Mouse (Mus musculus): ENCODE data around the gene Ushbp1.

Ushbp1 gene

GRCm38 (mm10) chr8:71394481-71394880, 1.1 kb downstream of the Ushbp1 start:
- DNase-seq (ENCODE audit: extremely low read depth, low read depth): no peak

- peak; percentile 49 for DNase-seq (ENCODE audit: extremely low read depth, low read depth)
Measured at GRCm38 (mm10) chr8:71392871-71393270, 2.7 kb downstream of the Ushbp1 start.

- no peak for DNase-seq (ENCODE audit: extremely low read depth, low read depth)
Measured at GRCm38 (mm10) chr8:71392391-71392790, 3.2 kb downstream of the Ushbp1 start.

GRCm38 (mm10) chr8:71391696-71392095, 3.9 kb downstream of the Ushbp1 start:
- DNase-seq (ENCODE audit: extremely low read depth, low read depth): no peak

GRCm38 (mm10) chr8:71388267-71388666, 7.3 kb downstream of the Ushbp1 start:
- DNase-seq (ENCODE audit: extremely low read depth, low read depth): no peak

GRCm38 (mm10) chr8:71385212-71385835, 10.3 kb downstream of the Ushbp1 start:
- no peak for DNase-seq (ENCODE audit: extremely low read depth, low read depth)

- no peak for DNase-seq (ENCODE audit: extremely low read depth, low read depth)
Measured at GRCm38 (mm10) chr8:71383860-71384259, 11.7 kb downstream of the Ushbp1 start.

- no peak for DNase-seq (ENCODE audit: extremely low read depth, low read depth)
Measured at GRCm38 (mm10) chr8:71383396-71383795, 12.2 kb downstream of the Ushbp1 start.

GRCm38 (mm10) chr8:71381971-71382961, 13.3 kb downstream of the Ushbp1 start:
- DNase-seq (ENCODE audit: extremely low read depth, low read depth): no peak

- DNase-seq (ENCODE audit: extremely low read depth, low read depth): no peak
Measured at GRCm38 (mm10) chr8:71381421-71381970, 14.1 kb downstream of the Ushbp1 start, which contains the start of gene Nr2f6. TSS of gene Nr2f6 (minus strand) at chr8:71381960.

- DNase-seq (ENCODE audit: extremely low read depth, low read depth): no peak
Measured at GRCm38 (mm10) chr8:71380178-71381171, 15.1 kb downstream of the Ushbp1 start.

- no peak for DNase-seq (ENCODE audit: extremely low read depth, low read depth)
Measured at GRCm38 (mm10) chr8:71379512-71380075, 16.0 kb downstream of the Ushbp1 start.

- DNase-seq (ENCODE audit: extremely low read depth, low read depth): no peak
Measured at GRCm38 (mm10) chr8:71379008-71379407, 16.6 kb downstream of the Ushbp1 start.

GRCm38 (mm10) chr8:71376423-71377030, 19.1 kb downstream of the Ushbp1 start:
- no peak for DNase-seq (ENCODE audit: extremely low read depth, low read depth)

- no peak for DNase-seq (ENCODE audit: extremely low read depth, low read depth)
Measured at GRCm38 (mm10) chr8:71375581-71376422, 19.8 kb downstream of the Ushbp1 start.

GRCm38 (mm10) chr8:71374616-71375206, 20.9 kb downstream of the Ushbp1 start:
- DNase-seq (ENCODE audit: extremely low read depth, low read depth): no peak

GRCm38 (mm10) chr8:71373000-71373399, 22.6 kb downstream of the Ushbp1 start:
- DNase-seq (ENCODE audit: extremely low read depth, low read depth): no peak

GRCm38 (mm10) chr8:71372427-71372826, 23.2 kb downstream of the Ushbp1 start:
- no peak for DNase-seq (ENCODE audit: extremely low read depth, low read depth)

Data from MEL-GATA-1-ER (cell line).